Comparison of ENCODE assay signal across 11 mouse cellular contexts in genomic region chr9:110877888-110878287, GRCm38 (mm10). TPM values are rescaled to one million over a fixed set of nuclear protein-coding genes. Genes with fewer than 3 reads are reported as not detected.
A peak's percentile ranks its signal among the peaks of the same experiment; 100 is the strongest.
DNase-seq lines count a peak whose midpoint lies in the region; ATAC-seq and TF ChIP-seq lines count a peak whose summit lies in the region.
"Had no signal": no experiment of that assay in that cellular context is flagged by ENCODE, and none has a peak within 500 bp of the region (broad histone marks: within the 10 kb centered on the region; RNA-seq: fewer than 3 reads in every experiment).

No protein-coding gene starts in this region.

- no peak overlapping the region for H3K4me3 ChIP-seq in hindbrain, postnatal 0 days (ENCODE audit: low read length)
- no peak overlapping the region for H3K4me3 ChIP-seq in hindbrain, embryonic 14.5 days (replicated peaks; ENCODE audit: low read length)
- H3K4me3 ChIP-seq in neural tube, embryonic 15.5 days (replicated peaks) = no peak overlapping the region
- H3K4me3 ChIP-seq: left cerebral cortex, adult 2 months had no signal

- DNase-seq in hindbrain, postnatal 0 days (ENCODE audit: low spot score) = peak; percentile 78
- DNase-seq in hindbrain, embryonic 14.5 days (ENCODE audit: low spot score) = no peak
- peak; percentile 22 for DNase-seq in 416B (ENCODE audit: low read depth)
- DNase-seq in gastrocnemius, adult 18-20 months (ENCODE audit: low spot score) = peak; percentile 92
- DNase-seq in kidney, postnatal 10 days = peak; percentile 70
- DNase-seq in retina, embryonic 14.5 days (ENCODE audit: low spot score) = no peak

- WGBS in hindbrain, postnatal 0 days = 65% methylated on average over 5 of the region's 5 CpGs
- 84% methylated on average over 5 of the region's 5 CpGs for WGBS in hindbrain, embryonic 14.5 days
- WGBS in neural tube, embryonic 15.5 days = 80% methylated on average over 5 of the region's 5 CpGs

- no peak overlapping the region for H3K9ac ChIP-seq in hindbrain, postnatal 0 days (replicated peaks; ENCODE audit: low read length)
- no peak overlapping the region for H3K9ac ChIP-seq in hindbrain, embryonic 14.5 days
- H3K9ac ChIP-seq in neural tube, embryonic 15.5 days (replicated peaks) = no peak overlapping the region

- ATAC-seq in hindbrain, postnatal 0 days = peak; percentile 61
- ATAC-seq in hindbrain, embryonic 14.5 days (ENCODE audit: low FRiP score) = no peak
- ATAC-seq in neural tube, embryonic 15.5 days (ENCODE audit: low FRiP score) = no peak
- no peak for ATAC-seq in granulocyte monocyte progenitor cell, adult 5-6 weeks (replicated peaks; ENCODE audit: poor library complexity, severe bottlenecking)

- peaks cover 27% of the 10 kb centered on the region for H3K4me1 ChIP-seq in hindbrain, postnatal 0 days (ENCODE audit: insufficient read depth, low read length)
- peaks cover 29% of the 10 kb centered on the region for H3K4me1 ChIP-seq in hindbrain, embryonic 14.5 days (replicated peaks; ENCODE audit: control insufficient read depth, insufficient read depth, low read length)
- H3K4me1 ChIP-seq in neural tube, embryonic 15.5 days = peaks cover 34% of the 10 kb centered on the region

- no peaks in the 10 kb centered on the region for H3K27me3 ChIP-seq in hindbrain, postnatal 0 days (ENCODE audit: insufficient read depth, low read length)
- peaks cover 33% of the 10 kb centered on the region for H3K27me3 ChIP-seq in hindbrain, embryonic 14.5 days (ENCODE audit: control insufficient read depth, insufficient read depth, low read length)
- peaks cover 54% of the 10 kb centered on the region for H3K27me3 ChIP-seq in neural tube, embryonic 15.5 days (replicated peaks)

- H3K9me3 ChIP-seq in hindbrain, postnatal 0 days (ENCODE audit: low read length) = no peaks in the 10 kb centered on the region
- H3K9me3 ChIP-seq in hindbrain, embryonic 14.5 days (ENCODE audit: control insufficient read depth, low read length) = no peaks in the 10 kb centered on the region
- no peaks in the 10 kb centered on the region for H3K9me3 ChIP-seq in neural tube, embryonic 15.5 days (replicated peaks)

- H3K36me3 ChIP-seq in hindbrain, postnatal 0 days (ENCODE audit: insufficient read depth, low read length) = no peaks in the 10 kb centered on the region
- no peaks in the 10 kb centered on the region for H3K36me3 ChIP-seq in hindbrain, embryonic 14.5 days (replicated peaks; ENCODE audit: control insufficient read depth, insufficient read depth)
- H3K36me3 ChIP-seq in neural tube, embryonic 15.5 days = no peaks in the 10 kb centered on the region

- H3K4me2 ChIP-seq in hindbrain, postnatal 0 days (ENCODE audit: low read depth, low read length) = no peak overlapping the region
- H3K4me2 ChIP-seq in hindbrain, embryonic 14.5 days (replicated peaks) = no peak overlapping the region
- H3K4me2 ChIP-seq in neural tube, embryonic 15.5 days = no peak overlapping the region

- TF ChIP-seq CTCF in hindbrain, postnatal 0 days (IDR thresholded peaks at IDR 0.05; ENCODE audit: low read depth) = no peak

- peak overlapping the region; percentile 81; the same call in 1 of the 2 replicates for H3K27ac ChIP-seq in hindbrain, postnatal 0 days
- no peak overlapping the region for H3K27ac ChIP-seq in hindbrain, embryonic 14.5 days
- no peak overlapping the region for H3K27ac ChIP-seq in neural tube, embryonic 15.5 days (replicated peaks)
- H3K27ac ChIP-seq: left cerebral cortex, adult 2 months had no signal

RNA-seq across cellular contexts. Expression of gene Als2cl, which starts 1.8 kb away (rescaled TPM):
- 10.7 and 16.3 TPM in 2 replicates for total RNA-seq in hindbrain, postnatal 0 days (2014; rRNA removed)
- 2.2 and 2.5 TPM in 2 replicates for polyA plus RNA-seq in hindbrain, postnatal 0 days (2015; fragmentation: Nextera tagmentation; extraction: Ambion mirVana)
- 1.4 and 1.9 TPM in 2 replicates for polyA plus RNA-seq in hindbrain, embryonic 14.5 days (2014; fragmentation: Nextera tagmentation; extraction: Ambion mirVana)
- 1 to 10 TPM; 4.2 to 4.7 TPM for total RNA-seq in gastrocnemius, adult 18-20 months (2021)
- polyA plus RNA-seq in neural tube, embryonic 15.5 days (2015; fragmentation: Nextera tagmentation; extraction: Ambion mirVana) = 3.2 TPM in 2 replicates
- total RNA-seq in granulocyte monocyte progenitor cell, adult 5-6 weeks (2014; fragmentation: Nextera tagmentation) = 0.41 TPM in 1 of 2 replicates, not detected in the other
- 0.04 TPM in 1 of 2 replicates, not detected in the other for total RNA-seq in granulocyte monocyte progenitor cell, adult 5-6 weeks (2017)

RNA-seq across cellular contexts. Expression of gene Tmie, which starts 2.0 kb away (rescaled TPM):
- 5.7 and 6.8 TPM in 2 replicates for total RNA-seq in hindbrain, postnatal 0 days (2014; rRNA removed)
- polyA plus RNA-seq in hindbrain, postnatal 0 days (2015; fragmentation: Nextera tagmentation; extraction: Ambion mirVana) = 6.2 and 7.1 TPM in 2 replicates
- polyA plus RNA-seq in hindbrain, embryonic 14.5 days (2014; fragmentation: Nextera tagmentation; extraction: Ambion mirVana) = 2.3 and 2.4 TPM in 2 replicates
- 1 to 10 TPM in 1 of 2 experiments, under 1 TPM in 1; 0.91 to 1.0 TPM for total RNA-seq in gastrocnemius, adult 18-20 months (2021)
- polyA plus RNA-seq in neural tube, embryonic 15.5 days (2015; fragmentation: Nextera tagmentation; extraction: Ambion mirVana) = 5.9 and 7.2 TPM in 2 replicates
- not detected in 2 replicates for total RNA-seq in granulocyte monocyte progenitor cell, adult 5-6 weeks (2014; fragmentation: Nextera tagmentation)
- not detected in 2 replicates for total RNA-seq in granulocyte monocyte progenitor cell, adult 5-6 weeks (2017)

RNA-seq across cellular contexts. Expression of gene Prss50, which starts 20.1 kb away (rescaled TPM):
- total RNA-seq in hindbrain, postnatal 0 days (2014; rRNA removed) = 1.2 TPM in 2 replicates
- 1.4 and 1.7 TPM in 2 replicates for polyA plus RNA-seq in hindbrain, postnatal 0 days (2015; fragmentation: Nextera tagmentation; extraction: Ambion mirVana)
- polyA plus RNA-seq in hindbrain, embryonic 14.5 days (2014; fragmentation: Nextera tagmentation; extraction: Ambion mirVana) = 0.31 TPM in 1 of 2 replicates, not detected in the other
- not detected for total RNA-seq in gastrocnemius, adult 18-20 months (2021)
- polyA plus RNA-seq in neural tube, embryonic 15.5 days (2015; fragmentation: Nextera tagmentation; extraction: Ambion mirVana) = 0.59 and 0.75 TPM in 2 replicates
- not detected in 2 replicates for total RNA-seq in granulocyte monocyte progenitor cell, adult 5-6 weeks (2014; fragmentation: Nextera tagmentation)
- not detected in 2 replicates for total RNA-seq in granulocyte monocyte progenitor cell, adult 5-6 weeks (2017)
- total RNA-seq: neutrophil, adult 5-6 weeks had no signal

RNA-seq across cellular contexts. Expression of gene Prss46, which starts 33.6 kb away (rescaled TPM):
- not detected in 2 replicates for total RNA-seq in hindbrain, postnatal 0 days (2014; rRNA removed)
- not detected in 2 replicates for polyA plus RNA-seq in hindbrain, postnatal 0 days (2015; fragmentation: Nextera tagmentation; extraction: Ambion mirVana)
- not detected in 2 replicates for polyA plus RNA-seq in hindbrain, embryonic 14.5 days (2014; fragmentation: Nextera tagmentation; extraction: Ambion mirVana)
- total RNA-seq in gastrocnemius, adult 18-20 months (2021) = not detected
- not detected in 2 replicates for polyA plus RNA-seq in neural tube, embryonic 15.5 days (2015; fragmentation: Nextera tagmentation; extraction: Ambion mirVana)
- not detected in 2 replicates for total RNA-seq in granulocyte monocyte progenitor cell, adult 5-6 weeks (2014; fragmentation: Nextera tagmentation)
- total RNA-seq in granulocyte monocyte progenitor cell, adult 5-6 weeks (2017) = not detected in 2 replicates
- total RNA-seq: left cerebral cortex, adult 2 months; neutrophil, adult 5-6 weeks had no signal
- polyA plus RNA-seq: cortical plate, adult 2 months had no signal

RNA-seq across cellular contexts. Expression of gene Fam240a, which starts 38.8 kb away (rescaled TPM):
- not detected in 2 replicates for total RNA-seq in hindbrain, postnatal 0 days (2014; rRNA removed)
- polyA plus RNA-seq in hindbrain, postnatal 0 days (2015; fragmentation: Nextera tagmentation; extraction: Ambion mirVana) = not detected in 2 replicates
- polyA plus RNA-seq in hindbrain, embryonic 14.5 days (2014; fragmentation: Nextera tagmentation; extraction: Ambion mirVana) = not detected in 2 replicates
- total RNA-seq in gastrocnemius, adult 18-20 months (2021) = 1 to 10 TPM; 1.2 TPM
- polyA plus RNA-seq in neural tube, embryonic 15.5 days (2015; fragmentation: Nextera tagmentation; extraction: Ambion mirVana) = not detected in 2 replicates
- not detected in 2 replicates for total RNA-seq in granulocyte monocyte progenitor cell, adult 5-6 weeks (2014; fragmentation: Nextera tagmentation)
- total RNA-seq in granulocyte monocyte progenitor cell, adult 5-6 weeks (2017) = not detected in 2 replicates
- total RNA-seq: left cerebral cortex, adult 2 months had no signal
- polyA plus RNA-seq: cortical plate, adult 2 months had no signal

Comparison
In these comparisons a context has a peak if more than half of its experiments do, and no peak if none do; other contexts are left out.
1. DNase-seq: peak in hindbrain, postnatal 0 days (single experiment), 416B (single experiment), gastrocnemius, adult 18-20 months (single experiment) and kidney, postnatal 10 days (single experiment); none in hindbrain, embryonic 14.5 days (single experiment) and retina, embryonic 14.5 days (single experiment).